Mouse (Mus musculus) neural tube, embryonic 11.5 days (tissue): ENCODE measurements at regions not wholly inside any gene's neighbourhood (a gene's known extent, or its start where the extent isn't known, plus 50 kb on each side); places are given as distances from the start of the nearest gene placed in this dataset.
A peak's percentile ranks its signal among the peaks of the same experiment; 100 is the strongest.
"Not testable (repeated sequence)": the region's sequence is repeated elsewhere in the genome, so short reads cannot be mapped to it uniquely, and the experiment has no call there.

Experiments used
- ATAC-seq: fragments of 200-750 bp; cut with Nextera tagmentation; 2 replicates; pipeline ENCODE4 v1.8.0; 2017; ENCODE audit warnings: moderate number of reproducible peaks, mild to moderate bottlenecking, moderate TSS enrichment, moderate library complexity; ENCODE audit not compliant: insufficient read depth, low FRiP score, low TSS enrichment
- DNase-seq: peaks from one replicate; pipeline ENCODE4 v3.0.0-alpha.2; 2015; ENCODE audit warnings: low spot score
- H3K27ac ChIP-seq: fragments of 300-500 bp; sonication (generic); 2 replicates; pipeline ENCODE4 v1.5.1; 2014; ENCODE audit warnings: low read depth, mild to moderate bottlenecking, low read length
- H3K27me3 ChIP-seq: fragments of 300-500 bp; sonication (generic); 2 replicates; pipeline ENCODE4 v1.6.1; 2014; ENCODE audit warnings: mild to moderate bottlenecking, low read length, mixed read lengths; ENCODE audit not compliant: control insufficient read depth, insufficient read depth
- H3K36me3 ChIP-seq: fragments of 300-500 bp; sonication (generic); 2 replicates; pipeline ENCODE4 v1.6.1; 2014; ENCODE audit warnings: mild to moderate bottlenecking, low read length, moderate library complexity, mixed read lengths; ENCODE audit not compliant: control insufficient read depth, insufficient read depth
- H3K4me1 ChIP-seq: fragments of 300-500 bp; sonication (generic); 2 replicates; pipeline ENCODE4 v1.6.1; 2014; ENCODE audit warnings: low read length, mixed read lengths; ENCODE audit not compliant: control insufficient read depth, insufficient read depth
- H3K4me2 ChIP-seq: fragments of 300-500 bp; sonication (generic); 2 replicates; pipeline ENCODE4 v1.6.1; 2014; ENCODE audit warnings: low read depth, mild to moderate bottlenecking, moderate library complexity
- H3K4me3 ChIP-seq: fragments of 300-500 bp; sonication (generic); 2 replicates; pipeline ENCODE4 v1.5.1; 2014; ENCODE audit warnings: low read depth, low read length
- H3K9ac ChIP-seq: fragments of 300-500 bp; sonication (generic); 2 replicates; pipeline ENCODE4 v1.6.1; 2014; ENCODE audit warnings: mild to moderate bottlenecking, low read length
- H3K9me3 ChIP-seq: fragments of 300-500 bp; sonication (generic); 2 replicates; pipeline ENCODE4 v1.6.1; 2016; ENCODE audit warnings: low read length; ENCODE audit not compliant: control insufficient read depth
- WGBS: fragments of 180-500 bp; shearing (Covaris S2); extraction: QIAGEN DNeasy Blood & Tissue Kit; methylation state at CpG from one replicate; pipeline ENCODE4 v1.1.7; 2014; 5-methylcytosine and 5-hydroxymethylcytosine counted together

GRCm38 (mm10) chr6:14486642-14487041 lies 268.4 kb downstream of the Ppp1r3a start:
- 73% methylated on average over 3 of the region's 3 CpGs for WGBS
- not testable (repeated sequence) for H3K4me3 ChIP-seq, H3K4me1 ChIP-seq, H3K9me3 ChIP-seq, DNase-seq, H3K36me3 ChIP-seq, ATAC-seq, H3K4me2 ChIP-seq, H3K27me3 ChIP-seq, H3K9ac ChIP-seq, H3K27ac ChIP-seq

GRCm38 (mm10) chr6:14456394-14456793 lies 298.7 kb downstream of the Ppp1r3a start:
- Histone ChIP-seq H3K4me3 (no peak overlapping the region), H3K27ac (no peak overlapping the region), H3K36me3 (no peaks in the 10 kb centered on the region), H3K9ac (no peak overlapping the region), H3K4me1 (no peaks in the 10 kb centered on the region), H3K4me2 (no peak overlapping the region), H3K9me3 (no peaks in the 10 kb centered on the region), H3K27me3 (no peaks in the 10 kb centered on the region)
- no peak for ATAC-seq
- WGBS, result 91% methylated on average over 1 of the region's 1 CpGs
- no peak for DNase-seq

GRCm38 (mm10) chr6:14453321-14453720 lies 301.8 kb downstream of the Ppp1r3a start:
- H3K9me3 ChIP-seq, DNase-seq, H3K4me2 ChIP-seq, H3K27ac ChIP-seq, H3K4me1 ChIP-seq, ATAC-seq, H3K4me3 ChIP-seq, H3K36me3 ChIP-seq, H3K27me3 ChIP-seq, H3K9ac ChIP-seq: not testable (repeated sequence)
- WGBS, result 86% methylated on average over 3 of the region's 3 CpGs

- Histone ChIP-seq H3K9ac (no peak overlapping the region), H3K27me3 (no peaks in the 10 kb centered on the region), H3K4me1 (no peaks in the 10 kb centered on the region), H3K27ac (no peak overlapping the region), H3K4me2 (no peak overlapping the region), H3K4me3 (no peak overlapping the region), H3K36me3 (no peaks in the 10 kb centered on the region), H3K9me3 (no peaks in the 10 kb centered on the region)
- ATAC-seq, result no peak
- 81% methylated on average over 1 of the region's 1 CpGs for WGBS
- no peak for DNase-seq
These were observed 323.3 kb downstream of the Ppp1r3a start for GRCm38 (mm10) chr6:14431751-14432150.

GRCm38 (mm10) chr6:14409772-14410171 lies 345.3 kb downstream of the Ppp1r3a start:
- Histone ChIP-seq H3K4me1 (no peaks in the 10 kb centered on the region), H3K36me3 (no peaks in the 10 kb centered on the region), H3K9ac (no peak overlapping the region), H3K27me3 (no peaks in the 10 kb centered on the region), H3K27ac (no peak overlapping the region), H3K9me3 (no peaks in the 10 kb centered on the region), H3K4me2 (no peak overlapping the region), H3K4me3 (no peak overlapping the region)
- ATAC-seq (no peak), DNase-seq (no peak)
- 38% methylated on average over 4 of the region's 4 CpGs for WGBS

- WGBS, result 69% methylated on average over 1 of the region's 1 CpGs
- H3K9me3 ChIP-seq, result no peaks in the 10 kb centered on the region
- H3K27me3 ChIP-seq, result no peaks in the 10 kb centered on the region
- no peak overlapping the region for H3K27ac ChIP-seq
- DNase-seq (no peak), ATAC-seq (0 out of 2 replicates have a peak, but pooled peaks have one; percentile 26)
- H3K4me2 ChIP-seq, result no peak overlapping the region
- no peak overlapping the region for H3K9ac ChIP-seq
- no peaks in the 10 kb centered on the region for H3K4me1 ChIP-seq
- H3K36me3 ChIP-seq, result no peaks in the 10 kb centered on the region
- no peak overlapping the region for H3K4me3 ChIP-seq
These were observed 347.3 kb downstream of the Ppp1r3a start for GRCm38 (mm10) chr6:14407754-14408153.

GRCm38 (mm10) chr6:14358280-14358679 lies 396.8 kb downstream of the Ppp1r3a start:
- Histone ChIP-seq H3K4me1 (no peaks in the 10 kb centered on the region), H3K27ac (no peak overlapping the region), H3K27me3 (no peaks in the 10 kb centered on the region), H3K4me3 (no peak overlapping the region), H3K9ac (no peak overlapping the region), H3K9me3 (no peaks in the 10 kb centered on the region), H3K36me3 (no peaks in the 10 kb centered on the region), H3K4me2 (no peak overlapping the region)
- 85% methylated on average over 5 of the region's 5 CpGs for WGBS
- ATAC-seq (no peak), DNase-seq (no peak)
